In genomic region chr10:14144840-14145239, GRCm38 (mm10) we compare ENCODE assay signal across 17 mouse cellular contexts.
"Had no signal": no experiment of that assay in that cellular context is flagged by ENCODE, and none has a peak within 500 bp of the region (broad histone marks: within the 10 kb centered on the region; RNA-seq: fewer than 3 reads in every experiment).

No protein-coding gene starts in this region.

- H3K4me1 ChIP-seq: midbrain, embryonic 10.5 days; midbrain, embryonic 12.5 days; neural tube, embryonic 13.5 days; neural tube, embryonic 15.5 days; stomach, embryonic 15.5 days had no signal

- H3K27ac ChIP-seq: midbrain, embryonic 10.5 days; midbrain, embryonic 12.5 days; neural tube, embryonic 13.5 days; neural tube, embryonic 15.5 days; stomach, embryonic 15.5 days; stomach, postnatal 0 days had no signal

- H3K9me3 ChIP-seq: midbrain, embryonic 12.5 days; neural tube, embryonic 13.5 days; neural tube, embryonic 15.5 days; stomach, embryonic 15.5 days had no signal

- DNase-seq: lung, adult 18-20 months; lung, embryonic 14.5 days; lung, postnatal 10 days; lung, postnatal 4 days; midbrain, embryonic 14.5 days; right cerebral cortex, postnatal 14 days; thymus, adult 2 months; thymus, postnatal 25 days; thymus, postnatal 4 days had no signal

- H3K9ac ChIP-seq: lung, embryonic 14.5 days; midbrain, embryonic 12.5 days; neural tube, embryonic 13.5 days; neural tube, embryonic 15.5 days; stomach, embryonic 15.5 days had no signal

- ATAC-seq: midbrain, embryonic 16.5 days had no signal

- H3K4me2 ChIP-seq: lung, embryonic 14.5 days; midbrain, embryonic 12.5 days; neural tube, embryonic 13.5 days; neural tube, embryonic 15.5 days; stomach, embryonic 15.5 days had no signal

- H3K4me3 ChIP-seq: midbrain, embryonic 10.5 days; midbrain, embryonic 12.5 days; myocyte; neural tube, embryonic 13.5 days; neural tube, embryonic 15.5 days; stomach, embryonic 15.5 days had no signal

- H3K27me3 ChIP-seq: midbrain, embryonic 12.5 days; neural tube, embryonic 13.5 days; neural tube, embryonic 15.5 days; stomach, embryonic 15.5 days had no signal
